Mouse (Mus musculus) testis, adult 2 months (tissue): ENCODE results near the gene Pnp. TPM values are rescaled to one million over a fixed set of nuclear protein-coding genes. Genes with fewer than 3 reads are reported as not detected.
"Not testable (repeated sequence)": the region's sequence is repeated elsewhere in the genome, so short reads cannot be mapped to it uniquely, and the experiment has no call there.

Source experiments
- H3K27ac ChIP-seq: fragments of 200-500 bp; 2 replicates; pipeline ENCODE4 v1.5.1; 2012; ENCODE audit warnings: low read depth, low read length; ENCODE audit not compliant: control insufficient read depth, insufficient read depth
- H3K27me3 ChIP-seq: fragments of 200-500 bp; 2 replicates; pipeline ENCODE4 v1.6.1; 2012; ENCODE audit warnings: mild to moderate bottlenecking, low read length, moderate library complexity; ENCODE audit not compliant: control insufficient read depth, insufficient read depth
- H3K36me3 ChIP-seq: fragments of 200-500 bp; 2 replicates; pipeline ENCODE4 v1.6.1; 2012; ENCODE audit warnings: mild to moderate bottlenecking, low read length; ENCODE audit not compliant: control insufficient read depth, insufficient read depth
- H3K4me1 ChIP-seq: fragments of 200-500 bp; 2 replicates; pipeline ENCODE4 v1.6.1; 2012; ENCODE audit warnings: low read length; ENCODE audit not compliant: control insufficient read depth, insufficient read depth
- H3K4me3 ChIP-seq: fragments of 200-500 bp; 2 replicates; pipeline ENCODE4 v1.5.1; 2012; ENCODE audit warnings: low read depth, mild to moderate bottlenecking, low read length, moderate library complexity, mixed read lengths; ENCODE audit not compliant: control insufficient read depth
- CTCF ChIP-seq: fragments of 200-500 bp; IDR thresholded peaks from 2 replicates; pipeline ENCODE4 v1.5.1; 2012; ENCODE audit warnings: low read depth, mild to moderate bottlenecking, inconsistent platforms, low read length, moderate library complexity; ENCODE audit not compliant: control insufficient read depth, insufficient read depth, insufficient replicate concordance
- POLR2A ChIP-seq: fragments of 200-500 bp; IDR thresholded peaks from 2 replicates; pipeline ENCODE4 v1.6.1; 2012; ENCODE audit warnings: low read depth, mild to moderate bottlenecking, inconsistent platforms, low read length, moderate library complexity; ENCODE audit not compliant: control insufficient read depth
- polyA plus RNA-seq: library from polyadenylated mRNA; depleted of rRNA; stranded (reverse); fragments of >200 nt; gene quantifications from 2 replicates; pipeline ENCODE4 v1.2.3, GENCODE M21; 2012

Gene Pnp
- polyA plus RNA-seq, 1 experiment, result 5.6 TPM

DNA sequence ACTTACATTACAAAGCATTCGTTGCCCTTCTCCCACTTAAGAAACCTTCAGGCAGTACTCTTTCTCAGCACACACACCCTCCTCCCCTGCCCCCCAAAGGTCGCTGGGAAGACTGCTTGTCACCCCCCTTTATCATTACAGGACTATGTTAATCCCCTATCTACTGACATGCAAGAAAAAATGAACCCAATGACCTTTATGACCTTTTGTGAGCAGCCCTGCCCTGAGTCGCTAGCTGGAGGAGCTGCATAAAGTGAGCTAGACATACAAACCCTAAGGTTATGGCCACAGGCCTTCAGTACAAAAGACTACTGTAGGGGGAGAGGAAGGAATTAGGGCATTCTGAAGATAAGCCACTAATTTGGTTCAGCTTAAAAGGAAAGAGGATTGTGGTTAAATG is 19.5 kb upstream of the Pnp start:
- Histone ChIP-seq H3K27me3 (no peaks in the 10 kb centered on the region), H3K36me3 (no peaks in the 10 kb centered on the region; the same call in 1 of the 2 replicates), H3K27ac (no peak overlapping the region), H3K4me1 (peaks cover 2% of the 10 kb centered on the region), H3K4me3 (no peak overlapping the region)
- TF ChIP-seq CTCF (no peak), POLR2A (no peak)

DNA sequence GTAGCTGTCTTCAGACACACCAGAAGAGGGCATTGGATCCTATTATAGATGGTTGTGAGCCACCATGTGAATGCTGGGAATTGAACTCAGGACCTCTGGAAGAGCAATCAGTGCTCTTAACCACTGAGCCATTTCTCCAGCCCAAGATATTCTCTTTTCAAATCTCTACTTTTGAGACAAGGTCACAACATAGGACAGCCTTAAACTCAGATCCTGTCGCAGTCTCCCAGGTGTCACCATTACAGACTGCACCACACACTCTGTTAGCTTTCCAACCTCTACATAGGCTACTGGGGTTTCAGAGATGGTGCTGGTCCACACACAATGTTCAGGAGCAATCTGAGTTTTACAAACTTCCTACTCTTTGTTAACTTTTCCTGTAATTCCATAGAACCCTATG is 7.4 kb upstream of the Pnp start:
- not testable (repeated sequence) for H3K4me1 ChIP-seq, H3K4me3 ChIP-seq, H3K36me3 ChIP-seq, H3K27ac ChIP-seq, H3K27me3 ChIP-seq

DNA sequence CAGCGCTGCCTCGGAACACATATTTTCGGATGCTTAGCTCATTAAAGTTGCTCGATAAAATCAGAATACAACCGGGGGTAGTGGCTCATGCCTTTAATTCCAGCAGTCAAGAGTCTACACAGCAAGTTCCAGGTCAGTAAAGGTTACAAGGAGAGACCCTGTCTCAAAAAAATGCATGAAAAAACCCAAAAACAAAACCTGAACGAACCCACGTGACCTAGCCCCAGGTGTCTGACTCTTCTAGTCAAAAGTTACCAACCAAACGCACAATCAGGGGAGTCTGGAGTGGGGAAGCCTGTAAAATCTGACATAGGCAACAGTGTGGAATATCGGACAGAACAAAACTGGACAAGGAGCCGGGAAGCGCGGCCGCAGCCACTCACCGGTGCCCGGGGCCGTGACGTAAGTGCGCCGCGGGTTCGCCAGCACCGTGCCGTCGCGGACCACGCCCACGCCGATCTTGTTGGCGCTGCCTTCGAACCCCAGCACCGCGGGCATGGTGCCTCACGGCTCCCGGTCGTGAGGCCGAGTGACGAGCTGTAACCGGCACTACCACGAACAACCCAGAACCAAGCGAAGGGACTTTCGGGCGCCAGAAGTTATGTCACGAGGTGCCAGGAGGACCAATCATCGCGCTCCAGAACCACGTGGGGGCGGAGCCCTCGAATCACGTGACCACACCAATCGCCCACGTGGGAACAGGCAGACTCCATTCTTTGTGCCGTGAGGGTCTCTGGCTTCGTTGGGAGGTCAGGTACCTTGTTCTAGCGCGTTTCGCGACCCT is 6.4 kb upstream of the Pnp start, which contains the start of the genes Osgep and Apex1:
Osgep (minus strand) TSS at position 613 of the 784 bp plus-strand sequence.
Apex1 (plus strand) TSS at position 688 of the 784 bp plus-strand sequence.
- Histone ChIP-seq H3K27me3 (no peaks in the 10 kb centered on the region), H3K4me1 (0 out of 2 replicates have a peak, but pooled peaks cover 2% of the 10 kb centered on the region), H3K4me3 (peak within 1 kb of the TSS; percentile 89), H3K27ac (peak within 1 kb of the TSS; percentile 89), H3K36me3 (no peaks in the 10 kb centered on the region; the same call in 1 of the 2 replicates)
- TF ChIP-seq CTCF (no peak; the same call in 1 of the 2 replicates), POLR2A (peak; percentile 82)

DNA sequence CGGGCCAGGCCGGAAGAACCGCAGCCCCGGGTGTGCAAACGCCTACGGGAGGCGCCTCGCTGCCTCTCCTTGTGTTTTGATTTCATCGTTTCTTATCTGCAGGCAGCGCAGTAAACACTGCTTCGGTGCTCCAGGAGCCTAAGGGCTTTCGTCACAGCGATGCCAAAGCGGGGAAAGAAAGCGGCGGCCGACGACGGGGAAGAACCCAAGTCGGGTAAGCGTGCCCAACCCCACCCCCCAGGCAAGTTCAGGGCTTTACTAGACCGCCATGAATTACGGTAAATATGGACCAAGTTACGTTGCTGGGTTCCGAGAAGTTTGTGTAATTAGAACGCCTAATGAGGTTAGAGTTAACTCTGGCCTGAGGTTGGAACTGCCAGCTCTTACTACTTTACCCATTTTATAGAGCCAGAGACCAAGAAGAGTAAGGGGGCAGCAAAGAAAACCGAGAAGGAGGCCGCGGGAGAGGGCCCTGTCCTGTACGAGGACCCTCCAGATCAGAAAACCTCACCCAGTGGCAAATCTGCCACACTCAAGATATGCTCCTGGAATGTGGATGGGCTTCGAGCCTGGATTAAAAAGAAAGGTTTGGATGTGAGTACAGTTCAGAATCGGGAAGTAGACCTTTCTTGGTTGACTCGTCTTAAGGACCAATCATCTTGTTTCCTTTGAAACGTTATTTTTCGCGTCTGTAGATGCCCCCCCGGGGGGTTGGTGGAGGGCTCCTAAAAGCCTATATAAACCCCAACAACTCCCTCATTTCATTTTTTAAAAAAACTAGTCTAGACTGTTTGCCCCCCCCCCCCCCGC is 5.6 kb upstream of the Pnp start:
- peaks cover 3% of the 10 kb centered on the region for H3K4me1 ChIP-seq
- H3K4me3 ChIP-seq, result peak overlapping the region; percentile 89
- TF ChIP-seq POLR2A (no peak), CTCF (no peak)
- H3K36me3 ChIP-seq, result no peaks in the 10 kb centered on the region; the same call in 1 of the 2 replicates
- H3K27ac ChIP-seq, result peak overlapping the region; percentile 89
- H3K27me3 ChIP-seq, result no peaks in the 10 kb centered on the region

DNA sequence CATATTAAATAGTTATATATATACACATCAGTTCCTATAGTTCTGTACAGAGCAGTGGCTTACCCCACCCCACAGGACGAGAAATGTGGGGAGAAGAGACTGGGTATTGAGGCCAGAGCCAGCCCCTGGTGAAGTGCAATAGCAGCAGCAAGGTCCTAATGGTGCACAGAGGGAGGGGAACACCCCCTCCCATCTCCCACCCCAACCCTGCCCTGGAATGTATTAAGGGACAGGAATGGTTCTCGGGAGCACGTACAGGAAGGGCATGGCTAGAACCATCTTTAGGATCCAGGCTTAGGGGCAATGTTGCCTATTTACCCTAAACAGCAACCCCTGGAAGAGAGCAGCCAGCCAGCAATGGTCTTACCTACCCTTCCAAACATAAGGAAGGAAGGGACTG is 3.5 kb upstream of the Pnp start:
- H3K4me3 ChIP-seq, result no peak overlapping the region
- TF ChIP-seq POLR2A (no peak), CTCF (no peak)

DNA sequence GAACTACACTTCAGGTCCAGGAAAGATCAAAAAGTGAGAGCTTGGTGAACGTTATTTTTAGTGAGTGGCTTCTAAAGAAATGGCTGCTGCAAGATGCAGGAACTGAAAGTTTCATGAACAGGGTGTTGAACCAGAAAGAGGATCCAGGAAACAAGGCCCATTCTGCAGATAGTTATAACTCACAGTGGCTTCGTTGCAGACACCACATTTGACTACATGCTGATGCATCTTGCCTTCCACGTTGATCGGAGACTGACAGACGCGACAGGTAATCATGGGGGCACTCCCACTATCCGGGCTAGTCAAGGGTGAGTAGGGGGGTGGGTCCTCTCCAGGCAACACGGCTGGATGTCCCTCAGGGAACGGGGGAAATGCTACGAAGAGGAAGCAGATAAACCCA is 931 bp upstream of the Pnp start:
- TF ChIP-seq CTCF (no peak), POLR2A (no peak)
- H3K4me3 ChIP-seq, result peak overlapping the region; percentile 84
- no peaks in the 10 kb centered on the region for H3K36me3 ChIP-seq
- H3K27me3 ChIP-seq, result no peaks in the 10 kb centered on the region
- peaks cover 5% of the 10 kb centered on the region for H3K4me1 ChIP-seq
- peak overlapping the region; percentile 88 for H3K27ac ChIP-seq

More for the DNA sequence above, 3.5 kb upstream of the Pnp start:
- peaks cover 5% of the 10 kb centered on the region for H3K4me1 ChIP-seq
- H3K27ac ChIP-seq, result no peak overlapping the region
- H3K36me3 ChIP-seq, result no peaks in the 10 kb centered on the region
- H3K27me3 ChIP-seq, result no peaks in the 10 kb centered on the region

DNA sequence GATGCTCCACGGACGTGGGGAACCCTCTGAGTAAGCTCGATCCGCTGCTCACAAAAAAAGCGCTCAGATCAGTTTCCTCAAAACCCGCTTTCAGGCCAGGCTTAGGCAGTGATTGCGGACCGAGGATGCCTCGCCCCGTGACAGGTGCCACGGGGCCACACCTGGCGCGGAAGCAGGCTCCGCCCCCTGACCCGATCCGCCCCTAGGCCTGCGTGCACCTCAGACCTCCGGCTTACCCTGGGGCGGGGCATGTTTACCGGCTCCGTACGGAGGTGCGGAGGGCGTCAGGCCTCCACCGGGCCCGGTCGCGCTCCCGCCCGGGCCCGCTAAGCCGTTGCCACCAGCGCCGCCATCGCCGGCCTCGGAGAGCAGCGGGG is 517 bp upstream of the Pnp start:
- no peak for TF ChIP-seq POLR2A
- TF ChIP-seq CTCF, result no peak
- peak overlapping the region; percentile 88 for H3K27ac ChIP-seq
- no peaks in the 10 kb centered on the region for H3K36me3 ChIP-seq
- peak overlapping the region; percentile 84 for H3K4me3 ChIP-seq
- H3K4me1 ChIP-seq, result peaks cover 5% of the 10 kb centered on the region
- H3K27me3 ChIP-seq, result no peaks in the 10 kb centered on the region
